Mouse (Mus musculus) T-cell, adult 2 months (primary cell): ENCODE measurements around the gene Id3.

Source experiments
- DNase-seq: peaks from one replicate; pipeline ENCODE4 v3.0.0; 2022; ENCODE audit warnings: low spot score

Gene Id3

GRCm38 (mm10) chr4:136124581-136124980 lies 18.7 kb upstream of the Id3 start:
- no peak for DNase-seq

- no peak for DNase-seq
These were observed 17.8 kb upstream of the Id3 start for GRCm38 (mm10) chr4:136125458-136125857.

GRCm38 (mm10) chr4:136126019-136126418 lies 17.3 kb upstream of the Id3 start:
- no peak for DNase-seq

- DNase-seq = no peak
These were observed 15.6 kb upstream of the Id3 start for GRCm38 (mm10) chr4:136127670-136128069.

- no peak for DNase-seq
These were observed 13.5 kb upstream of the Id3 start for GRCm38 (mm10) chr4:136129842-136130241.

GRCm38 (mm10) chr4:136133801-136134200 lies 9.5 kb upstream of the Id3 start:
- no peak for DNase-seq

- no peak for DNase-seq
These were observed 8.8 kb upstream of the Id3 start for GRCm38 (mm10) chr4:136134418-136134977.

- no peak for DNase-seq
These were observed 8.1 kb upstream of the Id3 start for GRCm38 (mm10) chr4:136134978-136135873.

GRCm38 (mm10) chr4:136135874-136136728 lies 7.2 kb upstream of the Id3 start:
- DNase-seq = no peak

- DNase-seq = no peak
These were observed 3.8 kb upstream of the Id3 start for GRCm38 (mm10) chr4:136139326-136140110.

- peak; percentile 43 for DNase-seq
These were observed 2.7 kb upstream of the Id3 start for GRCm38 (mm10) chr4:136140327-136141250.

- no peak for DNase-seq
These were observed 767 bp upstream of the Id3 start for GRCm38 (mm10) chr4:136142267-136143192.

- DNase-seq = peak; percentile 74
These were observed 1.0 kb downstream of the Id3 start for GRCm38 (mm10) chr4:136144126-136144926.

GRCm38 (mm10) chr4:136144927-136145292 lies 1.6 kb downstream of the Id3 start:
- DNase-seq = no peak

GRCm38 (mm10) chr4:136145362-136145885 lies 2.1 kb downstream of the Id3 start:
- no peak for DNase-seq

GRCm38 (mm10) chr4:136145991-136146711 lies 2.9 kb downstream of the Id3 start:
- DNase-seq = no peak

- DNase-seq = no peak
These were observed 3.4 kb downstream of the Id3 start for GRCm38 (mm10) chr4:136146712-136147154.
